Mouse (Mus musculus) hindbrain, embryonic 16.5 days (tissue): ENCODE results near the gene Clec16a. TPM values are rescaled to one million over a fixed set of nuclear protein-coding genes. Genes with fewer than 3 reads are reported as not detected.

Source experiments
- ATAC-seq: fragments of 200-750 bp; cut with Nextera tagmentation; 2 replicates; pipeline ENCODE4 v1.8.0; 2017; ENCODE audit warnings: moderate TSS enrichment, moderate library complexity
- H3K27ac ChIP-seq: fragments of 300-500 bp; sonication (generic); 2 replicates; pipeline ENCODE4 v1.5.1; 2014; ENCODE audit warnings: low read depth, mild to moderate bottlenecking, control low read depth, low read length, moderate library complexity
- H3K27me3 ChIP-seq: fragments of 300-500 bp; sonication (generic); replicated peaks from 2 replicates; pipeline ENCODE4 v1.6.1; 2014; ENCODE audit warnings: low read length; ENCODE audit not compliant: control insufficient read depth, insufficient read depth
- H3K36me3 ChIP-seq: fragments of 300-500 bp; sonication (generic); 2 replicates; pipeline ENCODE4 v1.6.1; 2014; ENCODE audit warnings: mild to moderate bottlenecking, low read length, moderate library complexity, mixed read lengths; ENCODE audit not compliant: control insufficient read depth, insufficient read depth
- H3K4me1 ChIP-seq: fragments of 300-500 bp; sonication (generic); 2 replicates; pipeline ENCODE4 v1.6.1; 2014; ENCODE audit warnings: low read depth, low read length; ENCODE audit not compliant: control insufficient read depth, insufficient read depth
- H3K4me2 ChIP-seq: fragments of 300-500 bp; sonication (generic); 2 replicates; pipeline ENCODE4 v1.6.1; 2014; ENCODE audit warnings: mild to moderate bottlenecking, low read length, control low read depth, moderate library complexity
- H3K4me3 ChIP-seq: fragments of 300-500 bp; sonication (generic); 2 replicates; pipeline ENCODE4 v1.5.1; 2014; ENCODE audit warnings: mild to moderate bottlenecking, low read length, control low read depth, moderate library complexity
- H3K9ac ChIP-seq: fragments of 300-500 bp; sonication (generic); 2 replicates; pipeline ENCODE4 v1.6.1; 2014; ENCODE audit warnings: low read depth, mild to moderate bottlenecking, control low read depth, low read length, moderate library complexity
- H3K9me3 ChIP-seq: fragments of 300-500 bp; sonication (generic); 2 replicates; pipeline ENCODE4 v1.6.1; 2014; ENCODE audit warnings: mild to moderate bottlenecking, low read length, moderate library complexity; ENCODE audit not compliant: control insufficient read depth
- WGBS: fragments of 180-500 bp; shearing (Covaris S2); extraction: QIAGEN DNeasy Blood & Tissue Kit; methylation state at CpG from one replicate; pipeline ENCODE4 v1.1.7; 2014; 5-methylcytosine and 5-hydroxymethylcytosine counted together
- polyA plus RNA-seq: library from polyadenylated mRNA; unstranded; fragments of >200 nt; fragmentation: Nextera tagmentation; extraction: Ambion mirVana; gene quantifications from 2 replicates; pipeline ENCODE4 v1.2.1, GENCODE M21; 2015

Gene Clec16a
- polyA plus RNA-seq, 1 experiment from 2014 or later, result 60.7 TPM

DNA sequence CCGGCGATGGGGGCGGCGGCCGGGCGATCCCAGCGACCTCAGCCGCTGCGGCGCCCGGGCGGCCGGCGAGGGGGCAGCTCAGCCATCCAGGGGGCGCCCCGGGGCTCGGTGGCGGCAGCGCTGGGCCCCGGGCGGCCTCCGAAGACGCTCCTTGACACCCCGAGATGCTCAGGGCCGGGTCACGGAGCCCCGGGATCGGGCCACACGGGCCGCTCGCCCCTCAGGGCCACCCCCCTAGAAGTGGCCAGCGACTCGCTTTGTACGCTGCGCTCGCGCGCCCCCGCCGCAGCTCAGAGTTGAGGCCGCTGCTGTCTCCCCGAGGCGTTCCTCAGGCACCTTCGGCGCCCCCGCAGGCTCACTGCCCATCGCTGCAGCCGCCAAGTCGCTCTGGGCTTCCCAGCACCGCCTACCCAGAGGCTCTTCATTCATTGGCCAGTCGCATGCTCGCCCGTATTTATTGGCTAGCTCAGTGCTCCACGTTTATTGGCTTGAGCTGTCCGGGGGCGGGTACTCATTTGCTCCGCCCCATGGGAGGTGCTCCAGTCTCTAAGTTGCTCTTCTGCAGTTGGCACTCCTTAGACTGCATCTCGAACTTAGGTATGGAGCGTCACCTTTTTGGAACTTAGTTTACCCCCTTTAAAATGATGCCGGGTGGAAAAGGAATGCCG, 2.3 kb upstream of the Clec16a start, which contains the start of gene Dexi:
TSS of gene Dexi (minus strand) at position 357 of the 668 bp plus-strand sequence.
- Histone ChIP-seq H3K4me2 (peak within 1 kb of the TSS; percentile 76), H3K27me3 (no peaks in the 10 kb centered on the region), H3K36me3 (no peaks in the 10 kb centered on the region), H3K27ac (peak within 1 kb of the TSS; percentile 80), H3K4me1 (peaks cover 44% of the 10 kb centered on the region), H3K9ac (peak within 1 kb of the TSS; percentile 92), H3K4me3 (peak within 1 kb of the TSS; percentile 88), H3K9me3 (no peaks in the 10 kb centered on the region)
- ATAC-seq, result peak; percentile 94
- under 1% methylated on average over 41 of the region's 61 CpGs for WGBS

DNA sequence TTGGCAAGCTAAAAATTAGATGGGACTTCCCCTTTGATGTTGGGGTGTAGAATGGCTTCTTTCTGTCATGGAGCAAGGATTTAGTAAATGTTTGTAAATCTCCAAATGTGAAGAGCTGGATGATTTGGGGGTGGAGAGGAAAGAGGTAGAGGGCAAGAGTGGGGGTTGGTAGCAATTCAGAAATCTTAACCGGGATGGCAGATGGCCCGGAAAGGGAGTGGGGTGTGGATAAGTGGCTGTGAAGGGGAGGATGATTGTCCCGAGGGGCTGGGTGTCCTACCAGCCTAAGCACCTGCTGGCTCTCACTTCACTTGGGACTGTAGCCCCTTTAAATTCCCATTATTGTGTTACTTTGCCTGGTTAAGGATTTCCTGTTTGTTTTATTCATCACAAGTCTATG, 1.7 kb downstream of the Clec16a start:
- H3K9ac ChIP-seq, result no peak overlapping the region
- 68% methylated on average over 3 of the region's 3 CpGs for WGBS
- peaks cover 18% of the 10 kb centered on the region for H3K4me1 ChIP-seq
- ATAC-seq, result no peak
- no peak overlapping the region; the same call in 1 of the 2 replicates for H3K4me2 ChIP-seq
- no peak overlapping the region for H3K27ac ChIP-seq
- no peaks in the 10 kb centered on the region for H3K9me3 ChIP-seq
- H3K27me3 ChIP-seq, result no peaks in the 10 kb centered on the region
- no peak overlapping the region for H3K4me3 ChIP-seq
- no peaks in the 10 kb centered on the region for H3K36me3 ChIP-seq

DNA sequence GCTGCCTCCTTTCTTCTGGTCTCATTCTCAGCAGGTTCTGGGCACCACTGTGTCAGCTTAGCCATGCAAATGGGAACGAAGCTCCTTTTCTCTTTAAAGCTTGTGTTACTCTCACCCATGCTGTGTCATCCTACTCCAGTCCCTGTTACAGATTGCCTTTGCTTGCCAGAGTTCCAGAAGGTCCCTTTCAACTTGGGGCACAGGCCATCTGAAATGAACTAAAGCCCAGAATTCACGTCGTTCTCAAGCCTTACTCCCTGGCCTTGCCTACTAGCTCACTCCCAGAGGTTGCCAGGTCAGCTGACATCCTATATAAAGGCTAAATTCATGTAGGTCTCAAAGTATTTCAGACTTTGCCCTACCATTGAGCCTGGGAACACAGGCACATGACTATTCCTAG, 3.8 kb downstream of the Clec16a start:
- Histone ChIP-seq H3K9ac (no peak overlapping the region), H3K9me3 (no peaks in the 10 kb centered on the region), H3K4me2 (no peak overlapping the region), H3K27ac (no peak overlapping the region), H3K4me1 (peaks cover 18% of the 10 kb centered on the region), H3K4me3 (no peak overlapping the region), H3K27me3 (no peaks in the 10 kb centered on the region), H3K36me3 (no peaks in the 10 kb centered on the region)
- ATAC-seq, result no peak
- 68% methylated on average over 3 of the region's 3 CpGs for WGBS

DNA sequence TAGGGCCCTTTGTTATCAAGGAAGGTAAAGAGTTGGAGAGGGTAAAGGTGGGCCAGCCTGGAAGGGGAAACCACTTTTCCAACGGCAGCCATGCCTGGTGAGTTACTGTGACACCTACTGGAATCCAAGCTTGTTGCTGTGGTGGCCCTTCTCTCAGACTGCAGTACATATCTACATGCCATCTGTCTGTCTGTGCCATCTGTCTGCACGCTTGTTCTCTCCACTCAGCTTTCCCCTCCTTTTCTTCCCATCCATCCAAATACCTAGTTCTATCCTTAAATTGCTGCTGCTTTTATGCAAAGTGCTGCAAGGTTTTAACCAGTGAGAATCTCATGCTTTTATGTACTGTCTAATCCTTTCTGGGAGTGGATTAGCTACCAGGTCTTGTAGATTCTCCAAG, 4.5 kb downstream of the Clec16a start:
- Histone ChIP-seq H3K27me3 (no peaks in the 10 kb centered on the region), H3K4me3 (no peak overlapping the region), H3K4me2 (no peak overlapping the region), H3K9me3 (no peaks in the 10 kb centered on the region), H3K36me3 (no peaks in the 10 kb centered on the region), H3K4me1 (peaks cover 18% of the 10 kb centered on the region), H3K27ac (no peak overlapping the region), H3K9ac (no peak overlapping the region)
- 76% methylated on average over 2 of the region's 2 CpGs for WGBS
- no peak for ATAC-seq

DNA sequence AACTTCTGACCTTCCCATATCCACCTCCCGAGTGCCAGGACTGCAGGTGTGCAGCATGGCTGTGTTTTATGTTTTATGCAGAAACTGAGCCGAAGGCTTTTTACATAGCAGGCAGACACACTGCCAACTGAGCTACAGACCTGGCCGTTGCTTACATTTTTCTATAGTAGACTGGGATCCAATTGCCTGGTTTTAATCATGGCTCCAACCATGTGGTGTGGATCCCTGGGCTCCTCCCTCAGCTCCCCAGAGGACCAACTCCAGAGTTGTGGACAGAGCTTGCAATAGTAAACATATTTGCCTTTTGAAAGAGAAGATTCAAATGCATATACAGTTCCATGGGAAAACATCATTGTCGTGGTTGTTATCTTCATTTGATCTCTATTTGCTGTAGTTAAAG, 6.5 kb downstream of the Clec16a start:
- peaks cover 9% of the 10 kb centered on the region for H3K4me1 ChIP-seq
- no peaks in the 10 kb centered on the region for H3K27me3 ChIP-seq
- no peaks in the 10 kb centered on the region for H3K9me3 ChIP-seq
- H3K4me2 ChIP-seq, result no peak overlapping the region
- H3K27ac ChIP-seq, result no peak overlapping the region
- 86% methylated on average over 4 of the region's 4 CpGs for WGBS
- H3K4me3 ChIP-seq, result no peak overlapping the region
- H3K9ac ChIP-seq, result no peak overlapping the region
- no peak for ATAC-seq
- no peaks in the 10 kb centered on the region for H3K36me3 ChIP-seq

DNA sequence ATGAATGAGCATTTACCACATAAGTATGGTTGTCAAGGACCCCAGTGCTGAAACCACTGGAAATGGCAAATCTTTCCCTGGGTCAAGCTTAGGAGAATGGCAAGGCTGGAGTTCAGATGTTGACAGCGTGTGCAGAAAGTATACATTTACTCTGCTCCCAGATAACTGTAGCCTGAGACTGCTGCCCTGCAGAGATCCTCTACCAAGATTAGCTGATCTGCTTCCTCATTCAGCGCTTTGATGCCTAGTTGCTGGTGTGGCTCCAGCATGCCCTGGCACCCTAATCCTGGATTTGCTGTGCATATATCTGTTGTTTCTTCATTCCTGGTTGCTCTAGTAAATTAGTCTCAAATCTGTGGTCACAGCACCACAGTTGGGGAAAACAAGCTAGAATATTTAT, 8.7 kb downstream of the Clec16a start:
- Histone ChIP-seq H3K27ac (no peak overlapping the region), H3K4me2 (no peak overlapping the region), H3K4me3 (no peak overlapping the region), H3K36me3 (no peaks in the 10 kb centered on the region), H3K9me3 (no peaks in the 10 kb centered on the region), H3K27me3 (no peaks in the 10 kb centered on the region), H3K9ac (no peak overlapping the region), H3K4me1 (no peaks in the 10 kb centered on the region)
- 90% methylated on average over 2 of the region's 2 CpGs for WGBS
- no peak for ATAC-seq

DNA sequence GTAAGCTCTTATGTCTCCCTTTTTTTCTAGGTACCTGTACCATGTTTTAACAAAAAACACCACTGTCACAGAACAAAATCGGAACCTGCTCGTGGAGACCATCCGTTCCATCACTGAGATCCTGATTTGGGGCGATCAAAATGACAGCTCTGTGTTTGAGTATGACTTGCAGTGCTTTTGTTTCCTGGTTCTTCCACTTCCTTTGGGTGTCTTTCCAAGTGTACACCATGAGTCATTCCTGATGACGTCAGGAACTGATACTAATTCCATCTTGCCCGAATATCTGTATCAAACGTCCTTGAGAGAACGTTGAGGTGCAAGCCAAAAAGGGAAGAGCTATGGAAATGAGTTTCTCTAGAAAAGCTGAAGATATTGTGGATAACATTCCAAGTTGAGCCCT, 14.9 kb downstream of the Clec16a start:
- WGBS, result 91% methylated on average over 8 of the region's 8 CpGs
- Histone ChIP-seq H3K4me3 (no peak overlapping the region), H3K27ac (no peak overlapping the region), H3K4me1 (no peaks in the 10 kb centered on the region), H3K4me2 (no peak overlapping the region), H3K27me3 (no peaks in the 10 kb centered on the region), H3K9me3 (no peaks in the 10 kb centered on the region), H3K9ac (no peak overlapping the region), H3K36me3 (peaks cover 21% of the 10 kb centered on the region)
- ATAC-seq, result no peak

DNA sequence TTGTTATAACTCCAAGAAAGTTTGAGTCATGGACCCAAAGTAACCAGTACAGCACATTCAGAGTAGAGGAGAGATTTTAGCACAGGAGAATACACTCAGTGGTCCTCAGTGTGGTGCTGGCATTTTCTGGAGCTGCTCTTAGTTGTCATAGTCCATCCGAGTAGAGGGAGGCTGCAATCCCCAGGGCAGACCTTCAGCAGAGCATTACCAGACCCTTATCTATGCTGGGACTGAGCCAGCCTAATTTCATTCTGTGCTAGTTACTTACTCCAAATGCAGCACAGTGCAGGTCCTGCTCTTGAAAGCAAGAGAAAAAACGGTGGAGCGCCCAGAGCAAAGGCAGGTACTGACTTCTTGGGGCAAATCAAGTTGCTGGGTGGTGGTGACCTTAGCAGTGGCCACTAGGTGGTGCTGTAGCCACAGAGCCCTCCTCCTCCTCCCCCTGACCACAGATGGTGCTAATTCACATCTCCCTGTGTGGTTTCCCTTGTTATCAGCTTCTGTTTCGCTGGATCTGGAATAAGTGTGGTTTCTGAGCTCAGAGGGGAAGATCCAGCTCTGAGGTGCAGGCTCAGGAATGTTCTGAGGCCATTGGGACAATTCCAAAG, 20.2 kb downstream of the Clec16a start:
- no peaks in the 10 kb centered on the region for H3K9me3 ChIP-seq
- no peak overlapping the region for H3K4me3 ChIP-seq
- ATAC-seq, result peak; percentile 82
- peaks cover 16% of the 10 kb centered on the region for H3K36me3 ChIP-seq
- H3K9ac ChIP-seq, result no peak overlapping the region
- WGBS, result 57% methylated on average over 4 of the region's 4 CpGs
- no peak overlapping the region for H3K27ac ChIP-seq
- no peaks in the 10 kb centered on the region for H3K4me1 ChIP-seq
- no peaks in the 10 kb centered on the region for H3K27me3 ChIP-seq
- no peak overlapping the region for H3K4me2 ChIP-seq

DNA sequence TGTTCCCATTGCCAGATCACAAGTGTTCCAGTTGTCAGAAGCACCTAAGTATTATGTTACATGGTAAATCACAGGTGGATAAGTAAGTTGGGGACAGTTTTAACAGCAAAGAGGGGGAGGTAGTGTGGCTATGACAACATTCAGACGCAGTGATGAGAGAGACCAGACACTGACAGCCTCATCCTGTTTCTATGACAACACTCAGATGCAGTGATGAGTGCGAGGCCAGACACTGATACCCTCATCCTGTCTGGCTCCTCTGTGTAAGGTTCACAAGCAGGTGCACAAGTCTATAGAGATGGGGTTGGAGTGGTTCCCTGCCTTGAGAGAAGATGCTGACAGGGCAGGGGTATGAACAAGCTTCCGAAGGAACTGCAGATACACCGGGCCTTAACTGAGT, 22.0 kb downstream of the Clec16a start:
- Histone ChIP-seq H3K36me3 (peaks cover 17% of the 10 kb centered on the region), H3K9me3 (no peaks in the 10 kb centered on the region), H3K4me1 (no peaks in the 10 kb centered on the region), H3K27me3 (no peaks in the 10 kb centered on the region), H3K4me2 (no peak overlapping the region), H3K4me3 (no peak overlapping the region), H3K27ac (no peak overlapping the region), H3K9ac (no peak overlapping the region)
- WGBS, result 92% methylated on average over 4 of the region's 4 CpGs
- ATAC-seq, result no peak
